Mouse (Mus musculus) embryonic fibroblast, embryonic 13.5 days (primary cell): ENCODE results near the gene Ankrd13a.

Experiments
- CTCF ChIP-seq: IDR thresholded peaks from 2 replicates; pipeline ENCODE4 v1.5.1; 2011; ENCODE audit warnings: mild to moderate bottlenecking, control low read depth, low read length, moderate library complexity, borderline replicate concordance; ENCODE audit not compliant: insufficient read depth
- POLR2A ChIP-seq: IDR thresholded peaks from 2 replicates; pipeline ENCODE4 v1.6.1; 2011; ENCODE audit warnings: low read depth, mild to moderate bottlenecking, control low read depth, low read length, moderate library complexity

GRCm38 (mm10) chr5:114806636-114807035 lies 32.2 kb downstream of the Ankrd13a start:
- no peak for TF ChIP-seq CTCF
- TF ChIP-seq POLR2A: no peak
